Mouse (Mus musculus) urinary bladder, postnatal 25 days (tissue): Measurements from ENCODE around the gene Rgs21.

Experiments used
- DNase-seq: peaks from one replicate; pipeline ENCODE4 v3.0.0; 2022; ENCODE audit warnings: low spot score

Rgs21 gene

GRCm38 (mm10) chr1:144567567-144567966 lies at the start of gene Rgs21:
TSS of gene Rgs21 (minus strand) at chr1:144567667.
- DNase-seq: no peak

DNA sequence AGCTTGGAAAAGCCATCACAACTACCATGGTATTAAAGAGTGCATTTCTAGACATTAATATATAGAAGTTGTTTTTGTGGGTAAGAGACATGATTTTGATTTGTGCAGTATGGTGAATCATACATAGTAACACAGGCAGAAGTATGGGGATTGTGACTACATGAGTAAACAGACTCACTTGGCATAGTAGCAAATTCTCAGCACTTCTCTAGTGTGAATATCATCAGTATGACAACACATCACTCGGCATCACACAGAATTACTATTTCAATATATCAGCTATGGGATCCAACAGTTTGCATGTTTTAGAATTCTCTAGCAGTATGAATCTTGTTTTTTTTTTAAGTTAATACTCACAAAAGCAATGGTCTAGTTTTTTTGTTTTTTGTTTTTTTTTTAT lies 36.6 kb upstream of the Rgs21 start:
- DNase-seq: no peak

DNA sequence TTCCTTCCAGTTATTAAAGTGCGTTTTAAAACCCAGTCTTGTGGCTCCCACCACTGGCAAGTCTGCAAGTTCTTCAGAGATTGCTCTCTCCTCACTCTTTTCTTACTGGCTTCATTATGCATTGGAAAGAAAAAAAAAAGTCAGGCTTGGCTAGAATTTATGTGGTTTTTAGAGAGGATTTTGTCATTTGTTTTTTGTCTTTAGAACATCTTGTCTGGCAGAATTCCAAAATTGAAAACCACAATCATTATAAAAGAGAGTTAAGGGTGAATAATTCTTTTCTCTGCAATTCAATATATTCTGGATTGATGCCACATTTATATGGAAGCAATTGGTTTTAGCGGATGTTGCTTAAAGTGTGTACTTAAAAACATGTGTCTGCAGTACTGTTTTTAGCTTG lies 35.5 kb upstream of the Rgs21 start:
- DNase-seq: no peak

GRCm38 (mm10) chr1:144579321-144579720 lies 11.9 kb upstream of the Rgs21 start:
- DNase-seq: no peak

GRCm38 (mm10) chr1:144572972-144573371 lies 5.5 kb upstream of the Rgs21 start:
- no peak for DNase-seq

DNA sequence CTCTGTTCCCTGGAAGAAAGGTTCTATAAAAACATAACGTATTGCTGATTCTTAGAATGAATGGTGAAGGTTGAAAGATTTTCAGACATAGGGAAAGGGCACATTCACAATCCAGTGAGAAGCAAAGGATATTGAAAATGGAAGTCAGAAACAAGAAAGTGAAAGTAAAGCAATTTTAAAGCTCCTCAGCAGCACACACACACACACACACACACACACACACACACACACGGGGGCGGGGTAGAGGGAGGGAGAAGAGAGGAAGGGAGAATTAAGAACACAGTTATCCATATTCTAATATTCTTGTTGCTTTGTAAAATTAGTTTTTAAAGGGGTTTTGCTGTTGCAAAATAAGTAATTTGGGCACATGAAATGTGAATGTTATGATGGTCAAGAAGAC lies 2.4 kb upstream of the Rgs21 start:
- no peak for DNase-seq

DNA sequence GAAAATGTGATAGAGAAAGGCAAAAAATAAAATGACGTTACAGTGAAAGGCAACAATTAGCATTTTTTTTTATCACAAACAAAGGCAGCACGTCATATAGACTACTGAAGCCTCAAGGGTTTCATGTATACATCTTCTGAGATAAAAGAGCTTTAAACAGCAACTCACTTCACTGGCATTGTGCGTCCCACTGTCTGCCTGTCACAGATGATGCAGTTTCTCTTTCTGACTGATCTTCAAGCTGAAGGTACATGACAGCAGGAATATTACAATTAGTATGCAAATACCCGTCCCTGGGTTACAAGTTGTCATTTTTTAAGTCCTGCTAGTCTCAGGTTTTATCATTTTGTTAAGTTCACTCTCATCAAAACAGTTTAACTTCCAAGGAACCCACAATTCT lies 22.3 kb downstream of the Rgs21 start:
- no peak for DNase-seq

DNA sequence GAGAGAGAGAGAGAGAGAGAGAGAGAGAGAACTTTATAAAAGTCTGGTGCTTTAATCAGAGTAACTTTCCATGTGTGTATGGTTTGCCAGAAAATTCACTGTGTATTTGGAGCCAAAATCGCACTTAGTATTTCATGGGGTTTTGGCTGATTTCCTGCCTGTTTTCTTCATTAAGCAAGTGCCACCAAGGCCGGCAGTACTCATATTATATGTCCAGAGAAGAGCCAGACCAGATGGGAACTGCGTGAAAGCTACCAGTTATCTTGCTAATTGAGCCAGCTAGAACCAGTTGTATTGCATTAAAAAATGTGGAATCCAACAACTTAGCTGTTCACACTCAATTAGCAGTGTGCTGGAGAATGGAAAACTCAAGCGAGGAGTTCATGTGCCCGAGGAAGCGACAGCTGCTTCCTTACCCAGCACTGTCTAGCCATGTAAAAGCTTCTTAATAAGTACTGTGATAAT lies 22.9 kb downstream of the Rgs21 start:
- no peak for DNase-seq

DNA sequence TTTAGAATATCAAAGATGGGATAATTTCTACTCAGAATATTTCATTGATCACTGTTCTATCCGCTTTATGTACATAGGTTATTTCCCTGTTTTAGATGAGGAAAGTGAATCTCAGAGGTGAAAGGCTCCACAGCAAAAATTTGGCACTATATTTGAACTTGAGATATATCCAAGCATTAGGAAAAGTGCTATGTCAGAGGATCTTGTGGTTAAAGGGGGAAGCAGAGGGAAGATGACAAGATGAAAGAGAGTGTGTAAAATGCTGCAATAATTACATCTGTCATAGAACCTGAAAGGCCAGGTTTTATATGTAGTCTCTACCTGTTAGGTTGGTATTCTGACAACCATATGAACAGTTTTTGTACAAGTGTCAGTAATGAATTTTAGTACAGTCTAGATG lies 35.7 kb downstream of the Rgs21 start:
- no peak for DNase-seq

DNA sequence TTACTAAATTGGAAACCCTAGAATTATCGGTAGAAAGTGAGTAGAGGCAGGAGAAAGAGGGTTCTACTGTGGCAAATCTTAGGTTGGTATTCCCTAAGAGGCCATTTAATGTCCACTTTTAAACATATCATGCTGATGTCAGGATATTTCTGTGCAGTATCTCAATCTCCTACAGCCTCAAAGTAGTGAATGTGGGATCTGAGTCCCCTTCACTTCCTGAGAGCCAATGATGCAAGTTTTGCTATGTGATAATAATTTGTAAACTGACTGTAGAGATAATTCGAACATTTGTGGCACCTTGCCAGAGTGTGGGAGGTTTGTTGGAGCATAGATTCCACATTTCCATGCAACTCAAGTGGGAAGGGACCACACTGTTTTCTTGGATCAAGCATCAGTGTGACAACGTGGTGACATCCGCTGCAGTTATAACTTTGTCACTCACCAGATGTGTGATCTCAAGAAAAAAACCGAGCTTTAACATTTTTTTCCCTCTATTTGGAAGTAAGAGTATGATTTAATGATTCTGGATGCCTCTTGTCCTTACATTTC lies 49.5 kb downstream of the Rgs21 start:
- no peak for DNase-seq

DNA sequence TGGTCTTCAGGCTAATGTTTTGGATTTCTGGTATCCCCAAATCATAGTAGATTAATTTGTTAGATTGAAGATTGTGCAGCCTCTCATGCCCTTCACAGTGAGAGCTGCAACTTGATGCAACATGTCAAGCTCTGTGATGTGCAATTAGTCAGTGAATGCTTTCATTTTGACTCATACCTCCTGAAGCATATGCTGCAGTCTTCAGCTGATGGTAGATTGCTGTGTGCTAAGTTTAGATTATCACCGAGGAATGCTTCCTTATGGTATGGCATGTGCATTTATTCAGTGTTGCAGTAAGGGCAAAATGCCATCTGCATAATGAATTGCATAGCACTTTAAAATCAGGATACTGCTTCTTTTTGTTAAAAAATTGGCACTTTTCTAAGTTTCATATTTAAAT lies 65.2 kb downstream of the Rgs21 start:
- no peak for DNase-seq

GRCm38 (mm10) chr1:144500423-144500822 lies 67.0 kb downstream of the Rgs21 start:
- no peak for DNase-seq

DNA sequence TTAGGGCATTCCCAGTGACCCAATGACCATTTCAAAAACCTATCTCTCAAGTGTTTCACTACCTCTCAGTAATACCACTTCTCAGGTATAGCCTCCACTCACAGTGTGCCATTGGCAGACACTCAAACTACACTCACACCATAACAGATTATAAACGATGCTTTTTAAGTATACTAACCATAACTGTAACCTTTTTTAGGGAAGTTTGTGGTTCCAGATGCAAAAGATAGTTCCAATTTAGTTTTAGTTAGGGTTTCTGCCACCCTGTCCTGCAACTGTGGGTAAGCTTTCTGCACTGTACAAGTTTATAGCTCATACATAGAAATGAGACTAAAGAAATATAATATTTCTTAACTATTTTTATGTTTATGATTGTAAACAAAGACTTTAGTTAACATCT lies 67.7 kb downstream of the Rgs21 start:
- no peak for DNase-seq

- no peak for DNase-seq
Measured at GRCm38 (mm10) chr1:144498725-144499124, 68.7 kb downstream of the Rgs21 start.

GRCm38 (mm10) chr1:144498051-144498450 lies 69.4 kb downstream of the Rgs21 start:
- no peak for DNase-seq

GRCm38 (mm10) chr1:144493336-144493735 lies 74.1 kb downstream of the Rgs21 start:
- DNase-seq: no peak

DNA sequence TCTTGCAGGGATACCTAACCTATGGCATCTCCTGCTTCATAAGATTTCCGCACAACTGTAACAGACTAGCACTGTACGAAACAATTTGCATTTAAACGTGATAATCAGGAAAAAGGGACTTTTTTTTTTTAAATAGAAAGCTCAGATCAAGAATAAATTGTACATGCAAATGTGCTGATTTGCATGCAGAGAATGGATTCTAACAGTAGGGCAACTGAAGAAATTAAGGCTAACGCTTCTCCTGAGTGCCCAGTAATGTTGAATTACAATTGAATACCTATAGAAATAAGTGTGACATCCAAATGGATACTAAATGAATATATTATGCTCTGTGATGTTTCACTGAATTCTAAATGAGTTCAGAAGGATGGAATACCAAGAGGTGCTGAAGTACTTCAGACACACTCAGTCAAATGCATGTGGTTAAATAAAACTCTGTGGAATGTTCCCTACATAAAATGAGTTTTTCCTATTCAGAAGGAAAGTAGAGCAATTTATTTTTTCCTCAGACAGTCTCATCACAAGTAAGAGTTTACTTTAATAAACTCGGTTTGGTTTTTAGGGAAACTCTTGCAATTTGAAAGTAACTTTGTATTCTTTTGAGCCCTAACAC lies 79.1 kb downstream of the Rgs21 start:
- DNase-seq: no peak
